Mouse (Mus musculus) myocyte (in vitro differentiated cells): ENCODE results near the gene Efemp1.

Experiments
- MAX ChIP-seq: IDR thresholded peaks from one replicate; pipeline ENCODE4 v1.6.1; 2011; ENCODE audit warnings: low read depth, mild to moderate bottlenecking, control low read depth
- MYOD1 ChIP-seq, 3 experiments: IDR thresholded peaks; one replicate each; pipeline ENCODE4 v1.6.1; 2011; ENCODE audit warnings: control low read depth in 2 of 3, low read depth in 2 of 3, mild to moderate bottlenecking in 2 of 3, moderate library complexity in 1 of 3; ENCODE audit not compliant: insufficient read length in 2 of 3, control insufficient read depth in 1 of 3
- POLR2A ChIP-seq: IDR thresholded peaks from one replicate; pipeline ENCODE4 v1.6.1; 2011; ENCODE audit warnings: low read depth, mild to moderate bottlenecking, control low read depth, moderate library complexity; ENCODE audit not compliant: insufficient read length
- POLR2AphosphoS2 ChIP-seq: IDR thresholded peaks from one replicate; pipeline ENCODE4 v1.6.1; 2011; ENCODE audit warnings: low read depth, control low read depth; ENCODE audit not compliant: insufficient read length

GRCm38 (mm10) chr11:28908908-28909545 lies 56.0 kb downstream of the Efemp1 start:
- TF ChIP-seq MAX, result no peak
- no peak for TF ChIP-seq POLR2A
- no peak for TF ChIP-seq POLR2AphosphoS2
- TF ChIP-seq MYOD1 (IDR thresholded peaks at IDR 0.05; ENCODE audit: control insufficient read depth in 1 of 3, insufficient read length in 2 of 3, low read depth in 2 of 3), result no peak
